Mouse (Mus musculus): Measurements from ENCODE around the gene Vstm5.
"Not testable (repeated sequence)": the region's sequence is repeated elsewhere in the genome, so short reads cannot be mapped to it uniquely, and the experiment has no call there.

Vstm5 gene

DNA sequence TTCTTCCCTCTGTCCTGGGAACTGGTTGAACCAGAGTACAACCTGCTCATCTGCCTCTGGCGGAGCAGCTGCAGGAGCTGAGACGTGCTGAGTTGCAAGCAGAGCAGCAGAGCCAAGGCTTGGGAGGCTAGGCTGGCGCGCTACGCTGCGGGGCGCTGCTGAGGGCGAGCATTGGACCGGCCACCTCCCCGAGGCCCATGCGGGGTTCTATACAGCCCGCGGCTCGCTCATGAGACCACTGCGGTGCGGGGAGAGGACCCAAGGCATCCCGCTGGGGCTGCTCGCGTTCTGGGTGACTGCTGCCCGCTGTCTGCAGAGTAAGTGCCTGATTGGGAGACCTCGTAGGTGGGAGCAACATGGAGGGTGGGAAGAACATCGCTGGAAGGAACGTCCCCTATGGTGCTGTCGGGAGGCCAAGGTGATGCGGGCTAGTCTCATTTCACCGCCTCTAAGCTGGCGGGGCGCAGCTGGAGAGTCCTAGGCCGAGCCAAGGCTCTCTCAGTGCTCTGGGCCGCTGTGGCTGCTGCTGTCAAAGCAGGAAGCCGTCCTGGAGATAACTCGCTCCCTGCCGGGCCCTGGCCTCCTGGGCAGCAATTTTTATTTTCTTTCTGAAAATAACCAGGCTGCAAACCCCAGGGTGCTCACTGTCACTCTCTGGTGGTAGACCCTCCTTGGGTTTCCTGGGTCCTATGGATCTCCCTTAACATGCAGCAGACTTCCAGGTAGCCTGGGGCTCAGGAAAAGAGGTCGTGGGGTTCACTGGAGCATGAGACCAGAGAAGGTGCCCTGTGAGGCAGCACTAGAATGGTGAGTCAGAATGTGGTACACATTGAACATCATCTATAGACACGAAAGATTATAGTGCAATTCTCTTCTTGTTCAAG, at the start of gene Vstm5:
Gene Vstm5 (plus strand): TSS at position 4 of the 884 bp plus-strand sequence.
- peak in 1 of 2 experiments; percentile 41 for DNase-seq (ENCODE audit: low spot score in 2 of 2)

GRCm38 (mm10) chr9:15194806-15195205, 44.0 kb upstream of the Vstm5 start:
- not testable (repeated sequence) for DNase-seq (ENCODE audit: low spot score in 2 of 2)

- no peak for DNase-seq (ENCODE audit: low spot score in 2 of 2)
Observed at GRCm38 (mm10) chr9:15206631-15207030, 32.2 kb upstream of the Vstm5 start.

DNA sequence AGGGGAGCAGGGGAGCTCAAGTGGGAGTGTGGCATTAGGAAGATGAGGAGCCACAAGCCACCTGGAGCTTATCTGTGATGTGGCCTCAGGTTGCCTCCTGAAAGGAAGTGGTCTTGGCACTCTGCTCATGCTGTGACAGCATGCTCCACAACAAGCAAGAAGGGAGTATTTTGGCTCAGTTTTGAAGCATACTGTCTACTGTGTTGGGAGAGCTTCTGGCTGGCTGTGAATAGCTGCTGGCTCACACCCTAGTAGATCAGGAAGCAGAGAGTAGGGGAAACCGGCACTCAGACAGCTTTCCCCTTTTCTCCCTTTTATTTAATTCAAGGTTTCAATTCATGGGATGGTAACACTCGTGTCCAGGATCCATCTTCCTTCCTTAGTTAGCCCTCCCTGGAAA, 29.5 kb upstream of the Vstm5 start:
- DNase-seq (ENCODE audit: low spot score in 2 of 2) = no peak

DNA sequence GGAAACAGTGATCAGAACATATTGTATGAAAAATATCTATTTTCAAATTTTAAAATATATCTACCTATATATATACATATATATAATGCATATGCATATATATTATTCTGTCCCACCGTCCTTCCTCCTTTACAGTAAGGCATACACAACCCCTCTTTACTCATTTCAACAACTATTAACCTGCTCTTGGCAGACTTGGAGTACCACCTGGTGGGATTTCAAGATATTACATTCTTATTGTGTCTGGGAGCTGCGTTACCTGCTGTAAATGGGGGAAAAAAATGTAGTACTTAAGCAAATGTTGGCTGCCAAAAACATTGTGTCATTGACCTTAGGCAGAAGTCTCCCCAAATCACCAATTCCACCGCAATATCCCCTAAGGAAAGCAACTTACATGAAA, 27.0 kb upstream of the Vstm5 start:
- DNase-seq (ENCODE audit: low spot score in 2 of 2) = no peak

DNA sequence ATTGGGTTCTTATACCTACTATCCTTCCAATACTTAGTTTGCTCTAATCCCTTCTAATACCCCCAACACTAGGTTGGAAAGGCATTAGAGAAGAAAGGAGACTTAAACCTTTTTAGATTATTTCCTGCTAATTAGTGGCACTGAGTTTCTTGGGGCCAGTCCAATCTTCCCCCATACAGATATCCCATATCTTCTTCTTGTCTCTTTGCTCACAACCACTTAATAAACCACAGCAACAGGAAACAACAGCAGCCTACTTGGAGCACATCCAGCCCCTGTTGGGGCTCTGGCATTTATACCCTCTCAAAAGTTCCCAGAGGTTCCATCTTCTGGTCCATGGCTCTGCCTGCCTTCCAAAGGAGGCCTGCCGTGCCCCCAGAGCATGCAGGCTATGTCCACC, 25.1 kb upstream of the Vstm5 start:
- DNase-seq (ENCODE audit: low spot score in 2 of 2) = no peak

- no peak for DNase-seq (ENCODE audit: low spot score in 2 of 2)
Observed at GRCm38 (mm10) chr9:15224912-15225311, 13.9 kb upstream of the Vstm5 start.

GRCm38 (mm10) chr9:15232445-15232844, 6.4 kb upstream of the Vstm5 start:
- no peak for DNase-seq (ENCODE audit: low spot score in 2 of 2)

DNA sequence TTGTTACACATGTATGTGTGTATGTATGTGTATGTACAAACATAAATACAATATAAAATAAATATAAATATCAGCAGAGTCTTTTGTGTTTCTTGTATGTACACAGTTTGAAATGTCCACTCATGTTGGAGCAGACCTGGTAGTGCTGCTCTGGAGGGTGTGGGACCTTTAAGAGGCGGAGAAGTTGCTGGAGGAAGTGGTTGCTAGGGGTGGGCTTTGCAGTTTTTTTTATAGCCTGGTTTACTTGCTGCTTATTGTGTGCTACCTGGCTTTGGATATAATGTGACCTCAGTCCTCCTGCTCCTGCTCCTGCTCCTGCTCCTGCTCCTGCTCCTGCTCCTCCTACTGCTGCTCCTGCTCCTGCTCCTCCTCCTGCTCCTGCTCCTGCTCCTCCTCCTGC, 5.2 kb upstream of the Vstm5 start:
- DNase-seq (ENCODE audit: low spot score in 2 of 2) = no peak

DNA sequence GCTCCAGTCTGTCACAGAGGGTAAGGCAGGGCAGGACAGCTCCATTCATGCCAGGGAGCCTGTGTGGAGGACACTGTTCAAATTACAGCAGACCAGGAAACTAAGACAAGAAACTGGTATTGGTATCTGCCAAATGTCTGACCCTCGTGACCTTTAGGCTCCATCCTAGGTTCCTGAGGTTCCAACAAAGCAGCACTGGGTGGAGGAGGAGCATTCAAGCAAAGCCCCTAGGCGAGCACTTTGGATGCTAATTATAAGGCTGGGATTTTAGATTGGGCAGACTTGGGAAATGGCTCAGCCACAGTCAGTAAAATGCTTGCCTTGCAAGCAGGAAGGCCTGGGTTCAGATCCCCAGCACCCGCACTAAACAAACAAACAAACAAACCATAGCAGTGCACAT, 2.9 kb upstream of the Vstm5 start:
- DNase-seq (ENCODE audit: low spot score in 2 of 2) = no peak

DNA sequence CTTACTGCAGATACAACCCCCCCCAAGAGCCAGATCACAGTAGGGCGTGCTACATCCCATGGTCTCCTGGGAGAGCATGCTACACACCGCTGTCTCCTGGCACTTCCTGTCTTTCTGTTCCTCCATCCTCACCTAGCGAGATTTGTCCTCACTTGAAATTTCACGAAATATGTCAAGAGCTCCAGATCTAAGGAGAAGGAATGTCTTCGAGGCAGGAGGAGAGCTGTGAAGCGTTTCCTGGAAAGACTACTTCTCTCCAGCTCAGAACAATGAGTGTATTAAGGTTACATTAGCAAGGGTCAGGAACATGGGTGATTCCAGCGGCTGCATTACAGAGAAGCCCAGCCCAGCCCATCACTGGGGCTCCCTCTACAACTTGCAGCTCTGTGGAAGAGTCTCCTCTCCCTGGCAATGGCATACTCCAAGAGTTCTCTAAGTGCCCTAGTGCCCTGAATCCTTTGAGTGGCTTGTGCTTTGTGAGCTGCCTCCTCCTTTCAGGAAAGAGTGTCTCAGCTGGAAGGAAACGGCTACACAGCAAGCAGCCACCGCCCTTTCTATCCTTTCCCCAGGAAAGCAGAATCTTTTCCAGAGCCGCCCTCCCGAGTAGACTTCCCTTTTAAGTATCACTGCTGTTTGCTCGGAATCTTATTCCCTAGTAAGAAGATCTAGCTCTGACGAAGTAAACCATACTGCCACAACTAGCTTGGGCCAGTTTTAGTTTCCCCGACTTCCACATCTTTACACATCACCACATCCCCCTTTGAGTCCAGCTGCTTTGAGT, 1.1 kb upstream of the Vstm5 start:
- no peak for DNase-seq (ENCODE audit: low spot score in 2 of 2)

GRCm38 (mm10) chr9:15238297-15238990, 401 bp upstream of the Vstm5 start:
- DNase-seq (ENCODE audit: low spot score in 2 of 2) = peak in 1 of 2 experiments; percentile 17

- DNase-seq (ENCODE audit: low spot score in 2 of 2) = no peak
Observed at GRCm38 (mm10) chr9:15240006-15240405, 1.2 kb downstream of the Vstm5 start.

- no peak for DNase-seq (ENCODE audit: low spot score in 2 of 2)
Observed at GRCm38 (mm10) chr9:15240863-15241595, 2.2 kb downstream of the Vstm5 start.

DNA sequence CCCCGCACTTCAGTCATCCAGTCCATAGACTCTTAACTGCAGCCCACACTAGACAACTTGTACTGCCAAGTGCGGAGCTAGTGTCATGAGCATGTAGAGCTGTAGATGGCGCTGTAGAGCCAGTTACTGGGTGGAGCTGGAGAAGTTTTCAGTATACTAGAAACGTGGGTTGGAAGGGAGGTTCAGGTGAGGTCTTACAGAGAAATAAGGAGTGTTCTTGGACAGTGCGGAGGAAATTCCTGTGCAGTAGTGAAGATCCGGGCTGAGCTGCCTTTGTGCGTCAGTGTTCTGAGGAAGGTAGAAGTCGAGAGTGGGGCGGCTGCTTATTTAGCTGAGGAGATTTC, 2.7 kb downstream of the Vstm5 start:
- DNase-seq (ENCODE audit: low spot score in 2 of 2) = peak; percentile 31 to 77

DNA sequence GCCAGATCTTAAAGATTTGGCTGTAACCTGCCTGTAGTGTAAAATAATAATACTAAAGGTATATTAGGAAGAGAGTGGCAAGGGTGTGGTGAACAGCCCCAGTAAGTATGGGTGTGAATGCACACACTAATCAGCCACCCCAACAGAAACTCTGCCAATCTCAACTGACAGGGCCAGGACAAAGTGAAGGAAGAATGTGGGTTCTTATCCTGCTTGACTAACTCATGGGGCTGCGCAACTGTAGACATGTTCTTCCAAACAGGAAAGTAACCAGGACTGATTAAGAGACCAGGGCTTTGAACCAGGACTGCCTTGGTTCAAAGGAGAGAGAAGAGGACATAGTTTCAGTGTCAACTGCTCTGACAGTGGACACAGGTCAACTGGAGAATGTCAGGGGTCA, 3.3 kb downstream of the Vstm5 start:
- no peak for DNase-seq (ENCODE audit: low spot score in 2 of 2)

GRCm38 (mm10) chr9:15245319-15246075, 6.7 kb downstream of the Vstm5 start:
- DNase-seq (ENCODE audit: low spot score in 2 of 2) = no peak

- no peak for DNase-seq (ENCODE audit: low spot score in 2 of 2)
Observed at GRCm38 (mm10) chr9:15250376-15250775, 11.5 kb downstream of the Vstm5 start.

DNA sequence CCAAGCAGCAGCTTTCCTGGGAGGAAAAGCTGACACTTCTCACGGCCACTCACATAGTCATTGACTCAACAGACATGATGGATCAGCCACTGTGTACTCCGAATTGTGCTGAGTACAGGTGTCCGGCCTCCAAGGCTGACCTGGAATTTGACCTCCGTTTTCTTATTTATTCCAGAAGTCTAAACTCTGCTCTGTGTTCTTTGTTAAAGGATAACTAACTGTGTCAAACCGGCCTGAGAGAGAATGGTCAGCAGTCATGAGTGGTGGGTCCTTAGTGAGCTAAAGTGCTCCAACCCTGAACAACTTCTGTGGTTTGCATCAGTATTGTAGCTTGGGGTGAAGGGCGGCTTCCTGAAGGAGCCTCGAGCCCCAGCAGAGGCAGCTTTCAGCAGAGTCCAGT, 13.4 kb downstream of the Vstm5 start:
- DNase-seq (ENCODE audit: low spot score in 2 of 2) = no peak

DNA sequence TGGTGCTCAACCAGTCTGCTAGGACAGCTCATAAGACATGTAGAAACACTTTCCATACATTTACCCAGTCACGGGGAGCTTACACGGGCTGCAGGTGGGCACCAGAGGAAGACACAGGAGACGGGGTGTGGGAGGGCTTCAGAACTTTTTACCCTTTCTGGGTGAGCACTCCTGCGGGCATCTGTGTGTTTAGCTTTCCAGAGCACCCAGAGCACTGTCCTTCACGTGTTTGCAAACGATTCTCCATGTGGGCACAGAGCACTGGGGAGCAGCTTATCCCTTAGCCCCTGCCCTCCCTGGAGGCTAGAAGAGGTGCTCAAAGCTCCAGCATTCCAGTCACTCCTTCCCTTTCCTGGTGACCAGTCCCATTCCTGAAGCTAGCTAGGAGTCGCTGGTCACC, 15.7 kb downstream of the Vstm5 start:
- DNase-seq (ENCODE audit: low spot score in 2 of 2) = no peak

DNA sequence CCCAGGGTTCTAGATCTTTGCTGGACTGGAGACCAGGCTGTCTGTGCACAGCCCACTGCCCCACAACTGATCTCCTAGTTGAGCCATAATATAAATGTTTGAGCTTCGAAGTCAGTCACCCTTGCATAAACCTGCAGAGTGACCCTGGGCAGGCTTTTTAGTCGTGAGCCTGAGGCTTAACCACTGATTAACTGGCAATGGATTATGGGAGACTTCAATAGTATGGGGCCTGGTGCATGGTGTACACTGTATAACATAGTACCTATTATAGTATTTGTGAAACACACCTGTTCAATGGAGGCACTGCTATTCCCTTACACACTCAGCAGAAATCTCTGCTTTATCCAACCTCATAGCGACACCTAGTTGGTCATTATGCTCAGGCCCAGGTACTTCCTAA, 17.4 kb downstream of the Vstm5 start:
- DNase-seq (ENCODE audit: low spot score in 2 of 2) = no peak

All from urinary bladder, postnatal 4 days (tissue).